Comparison of ENCODE assay signal across 15 mouse cellular contexts in genomic region chr13:101744053-101744452, GRCm38 (mm10).
"Had no signal": no experiment of that assay in that cellular context is flagged by ENCODE, and none has a peak within 500 bp of the region (broad histone marks: within the 10 kb centered on the region; RNA-seq: fewer than 3 reads in every experiment).

No protein-coding gene starts in this region.

- H3K9me3 ChIP-seq: limb, embryonic 13.5 days; midbrain, embryonic 12.5 days; neural tube, embryonic 13.5 days had no signal

- ATAC-seq: midbrain, embryonic 16.5 days had no signal

- H3K36me3 ChIP-seq: limb, embryonic 13.5 days; midbrain, embryonic 12.5 days; neural tube, embryonic 13.5 days had no signal

- H3K4me3 ChIP-seq: layer of hippocampus, adult 2 months; limb, embryonic 13.5 days; midbrain, embryonic 12.5 days; neural tube, embryonic 13.5 days had no signal

- H3K4me1 ChIP-seq: limb, embryonic 13.5 days; midbrain, embryonic 12.5 days; neural tube, embryonic 13.5 days had no signal

- H3K27me3 ChIP-seq: midbrain, embryonic 12.5 days; neural tube, embryonic 13.5 days had no signal

- H3K9ac ChIP-seq: limb, embryonic 13.5 days; liver, embryonic 14.5 days; midbrain, embryonic 12.5 days; neural tube, embryonic 13.5 days had no signal

- DNase-seq: kidney, adult 18-20 months; kidney, postnatal 10 days; kidney, postnatal 4 days; left cerebral cortex, postnatal 4 days; lung, adult 18-20 months; retina, postnatal 1 day; right cerebral cortex, postnatal 14 days; thymus, adult 18-20 months; thymus, postnatal 14 days had no signal

- H3K4me2 ChIP-seq: limb, embryonic 13.5 days; midbrain, embryonic 12.5 days; neural tube, embryonic 13.5 days had no signal

- H3K27ac ChIP-seq: layer of hippocampus, adult 2 months; limb, embryonic 13.5 days; liver, embryonic 14.5 days; midbrain, embryonic 12.5 days; neural tube, embryonic 13.5 days had no signal
